Mouse (Mus musculus) kidney, embryonic 14.5 days (tissue): Measurements from ENCODE around the gene Il33. TPM values are rescaled to one million over a fixed set of nuclear protein-coding genes. Genes with fewer than 3 reads are reported as not detected.

Experiments
- ATAC-seq: fragments of 200-750 bp; cut with Nextera tagmentation; 2 replicates; pipeline ENCODE4 v1.8.0; 2017; ENCODE audit warnings: moderate number of reproducible peaks, mild to moderate bottlenecking, moderate TSS enrichment, moderate library complexity; ENCODE audit not compliant: low FRiP score, low TSS enrichment
- H3K27ac ChIP-seq: fragments of 300-500 bp; sonication (generic); 2 replicates; pipeline ENCODE4 v1.5.1; 2014; ENCODE audit warnings: low read depth, mild to moderate bottlenecking, low read length, moderate library complexity, mixed read lengths
- H3K27me3 ChIP-seq: fragments of 300-500 bp; sonication (generic); 2 replicates; pipeline ENCODE4 v1.6.1; 2014; ENCODE audit warnings: mild to moderate bottlenecking, low read length; ENCODE audit not compliant: control insufficient read depth, insufficient read depth
- H3K36me3 ChIP-seq: fragments of 300-500 bp; sonication (generic); 2 replicates; pipeline ENCODE4 v1.6.1; 2014; ENCODE audit warnings: low read length, mixed read lengths; ENCODE audit not compliant: control insufficient read depth, insufficient read depth
- H3K4me1 ChIP-seq: fragments of 300-500 bp; sonication (generic); 2 replicates; pipeline ENCODE4 v1.6.1; 2014; ENCODE audit warnings: low read length, mixed read lengths; ENCODE audit not compliant: control insufficient read depth, insufficient read depth
- H3K4me2 ChIP-seq: fragments of 300-500 bp; sonication (generic); replicated peaks from 2 replicates; pipeline ENCODE4 v1.6.1; 2014; ENCODE audit warnings: low read depth, mild to moderate bottlenecking, low read length
- H3K4me3 ChIP-seq: fragments of 300-500 bp; sonication (generic); 2 replicates; pipeline ENCODE4 v1.5.1; 2014; ENCODE audit warnings: mild to moderate bottlenecking, low read length
- H3K9ac ChIP-seq: fragments of 300-500 bp; sonication (generic); 2 replicates; pipeline ENCODE4 v1.6.1; 2014; ENCODE audit warnings: low read depth, mild to moderate bottlenecking, low read length, moderate library complexity
- H3K9me3 ChIP-seq: fragments of 300-500 bp; sonication (generic); 2 replicates; pipeline ENCODE4 v1.6.1; 2016; ENCODE audit warnings: low read length; ENCODE audit not compliant: control insufficient read depth
- WGBS: fragments of 180-500 bp; shearing (Covaris S2); extraction: QIAGEN DNeasy Blood & Tissue Kit; methylation state at CpG from one replicate; pipeline ENCODE4 v1.1.7; 2014; 5-methylcytosine and 5-hydroxymethylcytosine counted together
- polyA plus RNA-seq: library from polyadenylated mRNA; unstranded; fragments of >200 nt; fragmentation: Nextera tagmentation; extraction: Ambion mirVana; gene quantifications from 2 replicates; pipeline ENCODE4 v1.2.1, GENCODE M21; 2014

Gene Il33
- polyA plus RNA-seq, 1 experiment from 2014 or later, result 28.0 TPM

GRCm38 (mm10) chr19:30001550-30001949 is 76.6 kb downstream of the Il33 start:
- no peaks in the 10 kb centered on the region for H3K36me3 ChIP-seq
- H3K27me3 ChIP-seq, result no peaks in the 10 kb centered on the region
- no peak overlapping the region for H3K4me3 ChIP-seq
- H3K9me3 ChIP-seq, result no peaks in the 10 kb centered on the region
- 88% methylated on average over 6 of the region's 6 CpGs for WGBS
- ATAC-seq, result no peak
- H3K4me2 ChIP-seq, result no peak overlapping the region
- H3K27ac ChIP-seq, result no peak overlapping the region
- H3K4me1 ChIP-seq, result no peaks in the 10 kb centered on the region
- no peak overlapping the region for H3K9ac ChIP-seq

- Histone ChIP-seq H3K9me3 (no peaks in the 10 kb centered on the region), H3K27ac (no peak within 1 kb of the TSS), H3K4me2 (no peak within 1 kb of the TSS), H3K4me3 (no peak within 1 kb of the TSS), H3K27me3 (no peaks in the 10 kb centered on the region), H3K36me3 (no peaks in the 10 kb centered on the region), H3K4me1 (no peaks in the 10 kb centered on the region), H3K9ac (no peak within 1 kb of the TSS)
- no peak for ATAC-seq
- 94% methylated on average over 9 of the region's 9 CpGs for WGBS
Measured at GRCm38 (mm10) chr19:30003621-30004020, 78.7 kb downstream of the Il33 start, which contains the start of gene Trpd52l3. TSS of gene Trpd52l3 (plus strand) at chr19:30003790.

GRCm38 (mm10) chr19:30006371-30006770 is 81.5 kb downstream of the Il33 start:
- WGBS, result 84% methylated on average over 3 of the region's 3 CpGs
- no peak overlapping the region for H3K4me2 ChIP-seq
- H3K9ac ChIP-seq, result no peak overlapping the region
- no peak overlapping the region for H3K27ac ChIP-seq
- no peak overlapping the region for H3K4me3 ChIP-seq
- no peak for ATAC-seq
- no peaks in the 10 kb centered on the region for H3K4me1 ChIP-seq
- no peaks in the 10 kb centered on the region for H3K36me3 ChIP-seq
- H3K9me3 ChIP-seq, result no peaks in the 10 kb centered on the region
- H3K27me3 ChIP-seq, result no peaks in the 10 kb centered on the region

Other genes with a start within 250 kb of the Il33 start
- not detected in 2 replicates for gene Mlana, start 227.3 kb upstream of the Il33 start, polyA plus RNA-seq
- 10.5 and 11.5 TPM in 2 replicates for gene 9930021J03Rik, start 119.1 kb upstream of the Il33 start, polyA plus RNA-seq
- 10.2 and 22.4 TPM in 2 replicates for gene Ranbp6, start 112.1 kb upstream of the Il33 start, polyA plus RNA-seq
- not detected in 2 replicates for gene Trpd52l3, start 78.7 kb downstream of the Il33 start, polyA plus RNA-seq
- gene Uhrf2, start 105.4 kb downstream of the Il33 start, polyA plus RNA-seq, result 75.9 and 101 TPM in 2 replicates